Mouse (Mus musculus): ENCODE results near the gene Coro2a.

The Coro2a gene

DNA sequence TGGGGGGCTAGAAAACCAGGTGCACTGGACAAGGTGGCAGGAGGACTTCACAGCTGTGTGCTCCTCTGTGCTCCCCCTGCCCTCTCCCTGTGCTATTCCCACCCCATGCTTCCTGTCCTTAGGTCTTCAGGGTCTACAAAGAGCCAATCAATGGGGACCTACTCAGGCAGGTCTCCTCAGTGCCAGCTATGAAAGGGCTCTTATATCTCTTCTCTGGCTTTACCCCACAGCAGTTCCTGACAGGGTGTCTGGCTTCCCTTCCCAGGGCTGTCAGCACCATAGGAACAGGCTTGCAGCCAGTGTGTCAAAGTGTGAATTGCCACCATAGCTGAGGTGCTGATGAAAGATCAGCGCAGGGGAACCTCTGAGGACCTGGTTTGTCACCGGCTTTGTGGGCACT lies 81.5 kb downstream of the Coro2a start:
- DNase-seq: no peak

DNA sequence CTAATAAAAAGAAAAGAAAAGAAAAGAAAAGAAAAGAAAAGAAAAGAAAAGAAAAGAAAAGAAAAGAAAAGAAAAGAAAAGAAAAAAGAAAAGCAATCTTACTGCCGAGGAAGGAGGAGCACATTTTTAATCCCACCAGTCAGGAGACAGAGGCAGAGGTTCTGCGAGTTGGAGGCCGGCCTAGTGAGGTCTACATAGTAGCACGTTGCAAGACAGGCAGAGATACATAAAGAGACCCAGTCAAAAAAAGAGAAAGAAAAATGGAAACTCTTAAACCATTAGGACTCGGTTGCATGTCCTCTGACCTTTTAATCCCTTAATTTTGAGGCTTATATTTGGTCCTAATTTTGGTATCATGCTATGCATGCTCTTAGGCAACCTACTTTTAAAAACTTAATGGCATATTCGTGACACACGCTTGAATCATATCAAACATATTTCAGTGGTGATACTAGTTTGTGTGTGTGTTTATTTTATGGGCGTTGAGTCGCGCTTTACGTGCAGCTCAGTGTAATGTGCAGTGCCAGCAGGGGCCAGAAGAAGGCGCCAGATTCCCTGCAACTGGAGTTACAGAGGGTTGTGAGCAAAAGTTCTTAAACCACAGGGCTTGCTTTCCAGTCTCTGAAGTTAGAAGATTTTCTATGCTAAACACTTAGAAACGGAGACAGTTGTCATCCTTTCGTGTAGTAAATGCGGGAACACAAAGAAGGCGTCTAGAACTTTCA lies 94.1 kb downstream of the Coro2a start:
- peak; percentile 73 for DNase-seq

DNA sequence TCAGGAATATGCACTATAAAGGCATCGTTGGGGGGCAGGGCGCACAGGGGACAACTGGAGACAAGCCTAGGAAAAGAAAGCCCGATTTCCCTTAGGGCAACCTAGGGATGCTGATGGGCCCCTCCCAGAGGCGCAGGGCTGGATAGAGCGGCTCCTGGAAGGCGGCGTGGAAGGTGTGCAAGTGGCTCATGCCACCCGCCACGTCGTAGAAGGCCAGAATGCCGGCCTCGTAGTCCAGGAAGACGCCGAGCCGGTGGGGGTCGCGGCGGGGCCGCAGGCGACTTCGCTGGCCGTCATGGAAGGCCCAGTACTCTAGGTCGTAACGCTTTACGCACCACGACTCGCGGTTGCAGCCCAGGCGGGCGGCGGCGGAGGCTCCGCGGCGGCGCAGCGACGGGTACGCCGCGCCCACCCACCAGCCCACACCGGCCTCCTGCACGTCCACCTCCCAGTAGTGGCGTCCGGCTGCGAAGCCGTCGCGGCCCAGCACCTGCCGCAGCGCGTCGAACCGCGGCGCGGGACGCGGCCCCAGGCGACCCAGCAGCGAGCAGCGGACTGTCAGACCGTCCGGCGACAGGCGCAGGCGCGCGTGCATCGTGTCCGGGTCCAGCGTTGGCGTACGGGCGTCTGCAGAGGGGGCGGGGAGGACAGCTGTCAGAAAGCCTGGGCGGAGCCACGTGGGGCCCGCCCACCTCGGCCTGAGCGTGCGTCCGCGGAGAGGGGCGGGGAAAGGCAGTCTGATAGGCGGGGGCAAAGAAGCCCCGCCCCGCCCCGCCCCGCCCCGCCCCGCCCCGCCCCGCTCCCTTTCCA lies 95.0 kb downstream of the Coro2a start:
- DNase-seq: peak; percentile 95

DNA sequence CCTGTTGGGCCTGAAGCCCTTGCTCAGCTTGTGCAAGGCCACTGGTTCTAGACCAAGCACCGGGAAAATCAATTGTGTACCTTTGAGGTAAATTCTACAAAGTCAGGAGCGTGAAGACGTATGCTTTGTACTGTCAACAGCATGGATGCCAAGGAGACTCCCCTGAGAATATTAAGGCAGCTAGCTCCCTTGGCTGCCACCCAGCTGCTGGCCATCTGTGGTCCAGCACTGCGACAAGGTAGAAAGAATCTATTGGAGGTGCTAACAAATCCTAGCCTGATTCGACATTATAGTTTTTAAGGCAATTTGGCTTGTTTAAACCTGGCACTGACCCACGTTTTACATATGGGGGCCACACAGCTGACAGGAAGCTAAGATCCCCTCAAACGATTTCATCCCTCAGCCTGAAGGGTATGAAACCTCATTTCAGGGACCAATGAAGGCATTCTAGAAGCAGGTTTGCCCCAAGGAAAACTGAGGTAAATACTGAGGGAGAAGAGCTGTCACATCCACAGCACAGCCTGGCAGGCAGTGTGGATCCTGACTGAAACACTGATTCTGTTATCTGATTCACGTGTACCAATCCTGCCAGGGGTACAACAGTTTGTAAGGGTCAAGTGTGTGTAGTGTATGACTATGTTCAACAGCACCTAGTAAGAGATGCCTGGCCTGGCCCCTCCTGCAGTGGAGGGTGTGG lies 96.5 kb downstream of the Coro2a start:
- no peak for DNase-seq

DNA sequence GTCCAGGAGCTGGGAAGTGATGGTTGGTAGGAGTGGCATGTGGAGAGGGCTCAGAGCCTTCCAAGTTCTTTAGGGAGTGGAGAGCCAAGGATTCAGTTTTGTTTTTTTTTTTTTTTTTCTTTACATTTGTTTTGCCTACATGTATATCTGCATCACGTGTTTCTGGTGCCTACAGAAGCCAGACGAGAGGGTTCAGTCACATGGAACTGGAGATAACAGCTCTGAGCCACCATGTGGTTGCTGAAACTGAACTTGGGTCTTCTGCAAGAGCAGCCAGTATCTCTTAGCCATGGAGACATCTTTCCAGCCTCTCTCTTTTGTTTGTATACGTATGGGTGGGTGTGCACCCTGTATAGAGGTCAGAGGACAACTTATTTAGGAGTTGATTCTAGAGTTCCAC lies 98.1 kb downstream of the Coro2a start:
- no peak for DNase-seq

DNA sequence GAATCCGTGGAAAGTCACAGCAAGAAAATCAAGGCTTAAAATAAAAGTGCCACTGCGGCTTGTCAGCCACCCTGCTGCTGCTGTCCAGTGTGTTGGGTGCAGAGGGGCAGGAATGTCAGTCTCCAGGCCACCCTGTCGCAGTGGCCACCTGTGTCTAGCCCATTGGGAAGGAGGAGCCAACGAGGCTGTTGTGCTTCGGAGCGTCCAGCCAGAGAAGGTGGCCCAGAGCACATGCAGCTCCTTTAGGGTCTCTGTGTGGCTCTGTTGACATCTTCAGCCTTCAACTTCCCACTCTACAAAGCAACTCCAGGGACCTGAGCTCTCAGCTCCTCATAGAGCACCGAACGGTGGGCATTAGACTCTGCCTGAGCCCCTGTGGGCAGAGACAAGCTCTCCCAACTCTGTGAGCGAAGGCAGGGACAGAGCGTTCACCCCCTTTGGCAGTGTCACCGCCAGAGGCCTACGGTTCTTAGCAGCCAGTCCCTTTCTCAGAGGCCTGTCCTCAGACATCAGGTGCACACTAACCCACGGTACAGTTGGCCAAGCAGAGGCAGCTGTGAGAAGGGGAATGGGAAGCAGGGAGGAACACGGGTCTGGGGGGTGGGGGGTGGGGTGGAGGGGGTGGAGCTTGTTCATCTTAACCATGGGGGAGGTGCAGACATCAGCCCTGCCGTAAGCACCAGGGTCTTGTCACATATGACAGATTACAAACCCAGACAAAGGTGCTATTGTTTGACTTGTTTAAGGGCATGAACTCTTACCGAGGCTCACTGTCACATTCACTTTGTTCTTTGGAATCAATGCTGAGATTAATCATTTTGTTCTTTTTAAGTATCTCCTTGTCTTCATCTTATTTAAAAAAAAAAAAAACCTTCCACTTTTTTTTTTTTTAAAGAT lies 99.1 kb downstream of the Coro2a start:
- peak; percentile 21 for DNase-seq

DNA sequence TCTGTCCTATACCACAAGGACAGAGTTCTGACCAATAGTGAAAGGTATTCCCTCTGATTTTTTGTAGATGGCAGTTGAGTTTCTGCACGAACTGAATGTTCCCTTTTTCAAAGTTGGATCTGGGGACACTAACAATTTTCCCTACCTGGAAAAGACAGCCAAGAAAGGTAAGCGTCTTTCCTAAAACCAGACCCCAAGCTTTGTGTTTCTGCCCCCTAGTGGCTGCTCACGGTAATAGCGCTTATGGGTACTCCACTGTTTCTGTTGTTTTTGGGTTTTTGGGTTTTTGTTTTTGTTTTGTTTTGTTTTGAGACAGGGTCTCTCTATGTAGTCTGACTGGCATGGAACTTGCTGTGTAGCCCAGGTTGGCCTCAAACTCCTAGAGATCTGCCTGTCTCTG lies 103.0 kb downstream of the Coro2a start:
- peak; percentile 56 for DNase-seq

DNA sequence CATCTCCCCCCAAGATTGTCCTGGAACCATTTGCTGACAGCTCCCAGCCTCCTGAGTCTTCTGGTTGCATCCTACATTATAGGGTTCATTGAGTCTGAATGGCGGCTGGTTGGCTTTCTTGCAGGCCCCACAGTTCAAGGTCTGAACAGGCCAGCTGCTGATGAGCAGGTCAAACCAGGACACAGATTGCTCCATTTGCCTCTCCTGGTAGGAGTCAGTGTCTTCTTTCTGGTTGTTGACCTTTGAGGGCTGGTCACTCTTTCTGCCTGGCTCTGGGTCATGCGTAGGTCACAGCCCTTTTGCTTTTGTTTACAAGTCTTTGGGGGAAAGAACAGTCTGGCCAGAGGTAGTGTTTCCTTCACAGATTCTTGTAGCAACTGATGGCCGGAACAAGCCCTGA lies 103.5 kb downstream of the Coro2a start:
- DNase-seq: peak; percentile 13

DNA sequence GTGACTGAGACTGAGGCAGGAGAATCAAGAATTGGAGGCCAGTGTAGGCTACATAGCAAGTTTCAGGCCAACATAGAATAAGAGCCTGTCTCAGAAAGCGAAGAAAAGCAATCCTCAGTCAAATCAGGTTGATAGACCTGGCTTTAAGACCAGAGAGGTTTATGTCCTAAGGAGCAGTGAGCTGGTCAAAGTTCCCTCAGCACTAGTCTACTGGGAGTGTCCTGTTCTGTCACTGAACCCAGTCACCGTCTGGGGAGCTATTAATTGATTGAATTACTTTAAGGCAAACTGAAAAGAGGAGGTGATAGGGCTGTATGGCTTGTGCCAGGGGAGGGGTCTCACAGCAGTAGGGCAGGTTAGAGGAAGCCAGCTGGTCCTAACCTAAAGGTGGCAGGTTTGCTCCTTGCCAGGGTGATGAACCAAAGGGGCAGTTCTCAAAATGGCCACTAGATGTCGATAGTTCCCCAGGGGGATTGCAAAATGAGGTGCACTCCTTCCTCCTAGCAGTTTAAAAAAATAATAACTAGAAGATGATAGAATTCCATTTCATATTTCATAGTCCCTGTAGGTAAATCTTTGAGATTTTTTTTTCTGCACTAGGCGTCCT lies 104.6 kb downstream of the Coro2a start:
- peak; percentile 77 for DNase-seq

DNA sequence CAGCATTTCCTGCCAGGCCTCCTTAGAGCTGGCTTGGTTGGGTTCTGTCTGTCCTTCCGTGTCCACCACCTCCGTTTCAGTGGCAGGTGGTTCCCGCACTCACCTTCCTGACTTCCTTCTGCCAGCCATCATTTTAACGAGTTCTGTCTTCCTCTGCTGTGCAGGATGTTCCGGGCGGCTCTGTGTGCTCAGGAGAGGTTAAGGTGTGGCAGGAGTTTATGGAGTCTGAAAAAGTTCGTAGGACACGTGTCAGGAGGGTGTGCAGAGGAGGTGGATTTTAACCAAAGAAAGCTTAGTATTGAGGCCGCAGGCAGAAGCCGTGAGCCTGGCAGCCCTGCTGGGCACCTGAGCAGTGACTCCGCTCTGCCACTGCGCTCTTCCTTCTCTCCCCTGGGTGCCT lies 106.5 kb downstream of the Coro2a start:
- DNase-seq: no peak

DNA sequence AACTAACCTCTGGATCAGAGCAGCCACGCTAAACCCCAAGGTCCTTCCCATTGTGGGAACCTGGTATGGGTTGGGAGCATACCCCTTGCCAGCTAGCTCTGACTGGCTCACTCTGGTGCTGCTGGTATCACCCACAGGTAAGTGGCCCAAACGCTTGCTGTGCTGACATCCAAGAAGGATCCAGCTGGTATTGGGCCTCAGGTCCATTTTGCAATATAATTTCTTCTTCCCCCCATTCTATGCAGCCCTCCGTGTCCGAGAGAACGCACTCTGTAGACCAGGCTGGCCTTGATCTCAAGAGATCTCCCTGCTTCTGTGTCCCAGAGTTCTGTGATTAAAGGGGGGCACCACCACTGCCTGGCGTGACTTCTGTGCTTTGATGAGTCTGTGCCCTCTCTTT lies 108.9 kb downstream of the Coro2a start:
- DNase-seq: no peak

DNA sequence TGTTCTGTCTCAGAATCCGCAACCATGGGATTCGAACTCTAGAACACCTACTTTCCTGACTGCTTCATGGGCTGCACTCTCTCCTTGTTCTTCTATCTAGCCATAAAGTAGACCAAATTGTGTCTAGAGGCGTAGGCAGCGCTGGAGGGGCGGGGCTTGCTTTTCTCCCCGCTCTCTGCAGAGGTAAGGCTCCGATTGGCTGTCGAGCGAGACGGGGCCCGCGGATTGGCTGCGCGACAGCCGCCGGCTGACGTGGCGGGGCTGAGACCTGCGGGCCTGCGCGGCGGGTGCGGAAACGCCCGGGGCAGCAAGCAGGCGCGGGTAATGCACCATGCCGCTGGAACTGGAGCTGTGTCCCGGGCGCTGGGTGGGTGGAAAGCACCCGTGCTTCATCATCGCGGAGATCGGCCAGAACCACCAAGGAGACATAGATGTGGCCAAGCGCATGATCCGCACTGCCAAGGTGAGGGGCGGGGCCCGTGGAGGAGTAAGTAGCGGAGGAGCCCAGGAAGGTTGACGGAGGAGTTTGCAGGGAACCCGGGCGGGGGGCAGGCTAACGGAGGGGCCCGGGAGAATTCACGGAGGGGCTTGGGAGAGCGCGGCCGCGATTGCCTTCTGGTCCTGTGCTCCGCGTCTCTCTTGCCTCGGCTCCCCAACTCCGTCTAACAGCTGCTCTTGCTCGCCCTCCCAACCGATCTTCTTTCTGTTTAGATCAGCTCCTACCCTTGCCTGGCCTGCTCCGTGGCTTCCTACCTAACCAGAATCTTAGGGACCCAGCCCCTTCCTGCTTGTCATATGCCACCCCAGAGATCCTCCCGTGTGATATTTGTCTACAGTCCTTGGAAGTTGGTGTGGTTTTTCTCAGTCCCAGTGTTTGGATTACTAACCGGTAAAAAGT lies 112.7 kb downstream of the Coro2a start, which contains the start of gene Nans:
TSS of gene Nans (plus strand) at position 221 of the 898 bp plus-strand sequence.
- DNase-seq: peak; percentile 97

DNA sequence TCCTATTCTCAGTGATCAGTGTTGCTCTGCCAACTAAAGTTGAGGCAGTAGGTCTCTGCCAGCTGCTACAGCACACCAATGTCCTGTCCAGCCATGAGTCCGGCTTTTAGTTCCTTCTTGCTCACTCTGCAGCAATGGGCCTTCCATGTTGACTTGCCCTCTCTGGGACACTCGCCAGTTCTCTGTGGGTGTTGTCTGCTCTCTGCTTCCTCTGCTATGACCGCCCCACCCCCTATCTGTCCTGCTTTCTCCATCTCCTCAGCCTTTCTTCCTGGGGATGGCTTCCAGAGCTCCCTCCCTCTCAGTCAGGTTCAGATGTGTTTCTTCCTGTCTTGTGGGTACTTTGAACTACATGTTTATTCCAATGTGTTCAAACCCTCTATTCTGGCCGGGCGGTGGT lies 114.7 kb downstream of the Coro2a start:
- no peak for DNase-seq

All from retina, postnatal 1 day (tissue).